Mouse (Mus musculus): ENCODE data around the gene Pax9.

DNA sequence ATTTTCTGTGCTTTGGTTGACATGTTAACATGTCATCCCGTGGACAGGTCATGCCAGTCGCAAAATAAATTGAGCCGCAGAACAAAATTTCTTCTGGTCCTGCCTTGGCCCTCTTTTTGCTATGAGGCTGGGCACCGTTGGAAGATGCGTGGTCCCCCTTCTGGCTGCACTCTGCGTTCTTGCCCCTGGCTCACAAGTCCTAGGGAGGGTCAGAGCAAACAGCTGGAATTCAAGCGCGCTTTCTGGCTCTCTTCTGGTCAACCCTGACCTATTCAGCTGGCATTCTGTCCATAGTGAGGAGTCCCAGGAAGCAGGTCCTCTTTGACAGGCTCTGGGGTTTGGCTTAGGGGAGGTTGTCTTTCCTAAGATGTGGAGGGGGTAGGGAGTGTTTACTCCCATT, 2.6 kb upstream of the Pax9 start:
- no peak for TF ChIP-seq CTCF (IDR thresholded peaks at IDR 0.05; ENCODE audit: borderline replicate concordance, control insufficient read depth, extremely low read depth, insufficient read depth, low read length, poor library complexity)
- no peak for TF ChIP-seq POLR2A (IDR thresholded peaks at IDR 0.05; ENCODE audit: control insufficient read depth, extremely low read depth, insufficient read depth, low read length, poor library complexity)
